Mouse (Mus musculus) embryonic fibroblast, embryonic 13.5 days (primary cell): ENCODE results near the gene Gpkow. TPM values are rescaled to one million over a fixed set of nuclear protein-coding genes. Genes with fewer than 3 reads are reported as not detected.
"Not testable (repeated sequence)": the region's sequence is repeated elsewhere in the genome, so short reads cannot be mapped to it uniquely, and the experiment has no call there.

ENCODE experiments used
- H3K27ac ChIP-seq: 2 replicates; pipeline ENCODE4 v1.5.1; 2012; ENCODE audit warnings: low read length, control low read depth, inconsistent platforms; ENCODE audit not compliant: insufficient read depth
- H3K4me1 ChIP-seq: 2 replicates; pipeline ENCODE4 v1.6.1; 2011; ENCODE audit warnings: low read length; ENCODE audit not compliant: control insufficient read depth, insufficient read depth
- H3K4me3 ChIP-seq: 2 replicates; pipeline ENCODE4 v1.5.1; 2011; ENCODE audit warnings: mild to moderate bottlenecking, control low read depth, low read length; ENCODE audit not compliant: insufficient read depth
- CTCF ChIP-seq: IDR thresholded peaks from 2 replicates; pipeline ENCODE4 v1.5.1; 2011; ENCODE audit warnings: mild to moderate bottlenecking, control low read depth, low read length, moderate library complexity, borderline replicate concordance; ENCODE audit not compliant: insufficient read depth
- POLR2A ChIP-seq: IDR thresholded peaks from 2 replicates; pipeline ENCODE4 v1.6.1; 2011; ENCODE audit warnings: low read depth, mild to moderate bottlenecking, control low read depth, low read length, moderate library complexity
- polyA plus RNA-seq: library from polyadenylated mRNA; stranded (reverse); fragments of >200 nt; gene quantifications from 2 replicates; pipeline ENCODE4 v1.2.4, GENCODE M21; 2011; ENCODE audit warnings: low read depth; ENCODE audit not compliant: missing spikeins, insufficient read length

The Gpkow gene
- polyA plus RNA-seq, 1 experiment, result 26.0 TPM

DNA sequence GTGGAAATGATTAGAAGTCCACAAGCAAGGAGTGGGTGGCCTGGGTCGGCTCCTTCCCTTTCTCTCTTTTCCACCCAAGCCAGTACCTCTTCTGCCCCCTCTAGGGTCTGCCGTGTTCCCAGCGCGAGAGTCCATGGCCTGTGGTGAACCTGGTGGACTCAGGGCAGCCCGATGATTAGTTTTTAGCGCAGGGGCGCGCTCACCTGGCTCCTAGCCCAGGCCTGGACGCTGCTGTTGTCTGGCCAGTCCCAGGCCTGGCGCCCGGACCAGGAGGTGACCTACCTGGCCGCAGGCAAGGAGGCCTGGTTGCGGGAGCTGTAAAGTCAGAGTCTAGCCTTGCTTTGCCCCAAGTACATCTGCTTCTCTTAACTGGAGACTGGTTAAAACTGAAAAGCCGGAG is 16.1 kb upstream of the Gpkow start, which contains the start of gene Magix:
Magix (minus strand) TSS at position 388 of the 400 bp plus-strand sequence.
- no peak within 1 kb of the TSS for H3K4me3 ChIP-seq
- no peak within 1 kb of the TSS for H3K27ac ChIP-seq
- no peak for TF ChIP-seq POLR2A
- no peak for TF ChIP-seq CTCF
- H3K4me1 ChIP-seq, result no peaks in the 10 kb centered on the region

DNA sequence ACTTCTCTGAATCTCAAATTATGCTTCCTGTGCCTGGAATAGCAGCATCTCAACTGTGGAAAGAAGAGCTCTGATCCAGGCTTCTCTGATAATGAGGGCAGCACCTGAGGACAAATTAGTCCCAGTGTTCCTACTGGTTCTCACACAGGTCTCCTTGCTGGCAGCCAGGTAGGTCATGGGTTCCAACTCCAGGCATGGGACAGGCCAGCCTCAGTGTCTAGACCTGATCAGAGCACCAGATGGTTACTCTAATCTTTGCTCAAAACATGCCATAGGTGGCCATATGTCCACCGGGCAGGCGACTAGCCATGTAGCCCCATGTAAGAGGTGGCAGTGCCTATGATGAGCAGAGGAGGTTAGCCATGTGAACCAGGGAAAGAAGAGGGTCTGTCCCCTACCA is 8.6 kb upstream of the Gpkow start:
- Histone ChIP-seq H3K27ac (no peak overlapping the region), H3K4me1 (no peaks in the 10 kb centered on the region), H3K4me3 (no peak overlapping the region)
- no peak for TF ChIP-seq POLR2A
- TF ChIP-seq CTCF, result no peak

DNA sequence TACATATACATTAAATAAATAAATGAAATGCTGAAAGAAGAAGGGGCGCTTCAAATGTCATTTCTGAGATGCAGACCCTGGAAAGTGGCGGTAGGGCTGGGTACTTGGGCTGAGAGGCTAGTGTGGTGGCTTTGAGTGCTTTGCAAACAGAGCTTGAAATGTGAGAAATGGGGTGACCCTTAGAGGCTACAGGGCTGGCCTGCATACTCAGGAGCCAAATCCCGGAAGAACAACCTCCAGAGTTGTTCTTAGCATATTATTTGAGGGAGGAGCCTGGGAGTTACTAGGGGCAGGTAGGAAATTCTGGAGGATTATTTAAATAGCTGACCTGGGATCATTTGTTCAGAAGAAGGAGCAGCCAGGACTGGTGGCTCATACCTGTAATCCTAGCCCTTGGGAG is 6.4 kb upstream of the Gpkow start:
- TF ChIP-seq POLR2A, result no peak
- TF ChIP-seq CTCF, result no peak
- Histone ChIP-seq H3K4me3 (no peak overlapping the region), H3K4me1 (no peaks in the 10 kb centered on the region), H3K27ac (no peak overlapping the region)

DNA sequence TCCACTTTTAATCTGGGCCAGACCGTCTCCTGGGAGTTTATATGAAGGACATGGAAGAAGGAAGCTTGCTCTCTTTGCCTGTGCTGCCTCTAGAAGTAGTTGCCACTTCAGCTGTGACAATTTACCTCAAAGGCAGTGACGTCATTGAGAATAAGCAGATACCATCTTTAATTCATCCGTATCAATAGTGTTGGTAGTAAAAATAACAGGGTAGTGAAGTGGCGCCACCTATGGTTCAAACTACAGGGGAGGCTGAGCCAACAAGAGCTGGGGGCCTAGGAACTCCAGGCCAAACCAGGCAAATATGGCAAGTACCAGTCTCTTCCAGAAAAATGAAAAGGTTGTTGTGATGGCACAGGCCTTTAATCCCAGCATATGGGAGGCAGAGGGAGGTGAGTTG is 4.1 kb upstream of the Gpkow start:
- Histone ChIP-seq H3K4me3 (no peak overlapping the region), H3K27ac (no peak overlapping the region), H3K4me1 (no peaks in the 10 kb centered on the region)
- TF ChIP-seq CTCF, result no peak
- TF ChIP-seq POLR2A, result no peak

DNA sequence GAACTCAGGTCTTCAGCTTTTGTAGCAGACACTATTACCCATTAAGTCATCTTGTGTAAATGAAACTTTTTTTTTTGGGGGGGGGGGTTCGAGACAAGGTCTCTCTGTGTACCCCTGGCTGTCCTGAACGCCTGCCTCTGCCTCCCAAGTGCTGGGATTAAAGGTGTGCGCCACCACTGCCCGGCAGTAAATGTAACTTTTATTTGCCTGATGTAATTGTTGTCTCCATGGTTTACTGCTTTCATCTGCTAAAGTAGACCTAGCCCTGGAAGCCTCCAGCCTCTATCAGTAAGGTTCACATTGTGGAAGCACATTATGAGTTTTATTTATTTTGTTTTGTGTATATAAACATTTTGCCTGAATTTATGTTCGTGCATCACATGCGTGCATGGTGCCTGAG is 411 bp upstream of the Gpkow start:
- Histone ChIP-seq H3K27ac (no peak overlapping the region), H3K4me1 (no peaks in the 10 kb centered on the region; the same call in 1 of the 2 replicates), H3K4me3 (no peak overlapping the region)
- TF ChIP-seq CTCF (no peak), POLR2A (no peak)

DNA sequence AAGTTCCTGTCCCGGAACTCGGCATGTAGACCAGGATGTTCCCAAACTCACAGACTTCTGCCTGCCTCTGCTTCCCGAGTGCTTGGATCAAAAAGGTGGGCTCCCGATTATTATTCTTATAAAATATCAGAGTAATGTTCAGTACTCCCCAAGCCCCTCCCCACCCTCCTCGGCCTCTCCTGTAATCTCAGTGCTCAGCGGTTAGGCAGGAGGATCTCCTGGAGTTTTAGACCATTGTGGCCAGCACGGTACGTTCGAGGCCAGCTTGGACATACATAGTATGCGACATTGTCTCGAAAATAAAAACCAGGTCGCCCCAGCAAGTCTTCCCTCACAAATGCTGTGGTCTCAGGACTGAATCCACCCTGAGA is 16.8 kb downstream of the Gpkow start:
- H3K4me3 ChIP-seq, result peak overlapping the region; percentile 56
- not testable (repeated sequence) for H3K27ac ChIP-seq, H3K4me1 ChIP-seq

DNA sequence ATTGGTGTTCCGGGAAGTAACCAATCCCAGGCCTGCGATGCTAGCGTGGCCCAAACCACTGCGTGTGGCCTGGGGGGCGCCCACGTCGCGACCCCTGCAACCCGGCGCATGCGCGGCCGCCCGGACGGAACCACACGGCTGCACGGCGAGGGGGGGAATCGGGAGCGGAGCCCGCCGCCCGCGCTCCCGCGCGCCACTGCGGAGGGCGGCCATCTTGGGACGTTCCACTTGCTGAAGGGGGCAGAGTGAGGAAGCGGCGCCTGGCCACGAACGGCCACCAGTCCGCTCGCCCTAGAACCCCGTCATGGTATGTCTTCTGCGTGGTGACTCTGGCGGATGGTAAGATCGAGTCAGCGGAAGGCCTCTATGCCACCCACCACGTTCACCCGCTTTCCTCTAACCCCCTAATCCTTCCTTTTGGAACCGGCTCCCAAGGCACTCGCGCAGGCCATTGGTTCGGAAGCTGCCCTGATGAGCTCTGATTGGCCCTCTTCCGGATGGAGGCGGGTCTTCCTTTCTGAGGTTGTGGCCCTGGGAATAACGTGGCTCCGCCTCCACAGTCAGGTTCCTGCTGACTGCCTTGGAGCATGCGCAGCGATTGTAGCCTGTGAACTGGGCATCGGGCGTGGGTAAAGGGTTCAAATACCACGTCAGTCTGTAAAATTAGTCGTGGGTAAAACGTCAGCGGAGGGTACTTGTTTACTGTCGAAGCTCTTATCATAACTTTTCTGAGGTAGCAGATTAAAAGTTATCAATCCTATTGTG is 17.4 kb downstream of the Gpkow start, which contains the start of gene Wdr45:
Wdr45 (plus strand) TSS at position 199 of the 765 bp plus-strand sequence.
- H3K4me1 ChIP-seq, H3K27ac ChIP-seq: not testable (repeated sequence)
- TF ChIP-seq POLR2A, result peak; percentile 58
- H3K4me3 ChIP-seq, result peak within 1 kb of the TSS; percentile 56

DNA sequence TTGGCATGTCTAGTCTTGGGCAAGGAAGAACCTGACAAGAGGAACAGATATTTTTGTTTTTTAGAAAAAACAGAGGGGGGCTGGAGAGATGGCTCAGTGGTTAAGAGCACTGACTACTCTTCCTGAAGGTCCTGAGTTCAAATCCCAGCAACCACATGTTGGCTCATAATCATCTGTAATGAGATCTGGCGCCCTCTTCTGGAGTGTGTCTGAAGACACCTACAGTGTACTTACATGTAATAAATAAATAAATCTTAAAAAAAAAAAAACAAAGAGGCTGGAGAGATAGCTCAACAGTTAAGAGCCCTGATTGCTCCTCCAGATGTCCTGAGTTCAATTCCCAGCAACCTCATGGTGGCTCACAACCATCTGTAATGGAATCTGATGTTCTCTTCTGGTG is 19.1 kb downstream of the Gpkow start:
- not testable (repeated sequence) for H3K4me1 ChIP-seq, H3K27ac ChIP-seq, H3K4me3 ChIP-seq

DNA sequence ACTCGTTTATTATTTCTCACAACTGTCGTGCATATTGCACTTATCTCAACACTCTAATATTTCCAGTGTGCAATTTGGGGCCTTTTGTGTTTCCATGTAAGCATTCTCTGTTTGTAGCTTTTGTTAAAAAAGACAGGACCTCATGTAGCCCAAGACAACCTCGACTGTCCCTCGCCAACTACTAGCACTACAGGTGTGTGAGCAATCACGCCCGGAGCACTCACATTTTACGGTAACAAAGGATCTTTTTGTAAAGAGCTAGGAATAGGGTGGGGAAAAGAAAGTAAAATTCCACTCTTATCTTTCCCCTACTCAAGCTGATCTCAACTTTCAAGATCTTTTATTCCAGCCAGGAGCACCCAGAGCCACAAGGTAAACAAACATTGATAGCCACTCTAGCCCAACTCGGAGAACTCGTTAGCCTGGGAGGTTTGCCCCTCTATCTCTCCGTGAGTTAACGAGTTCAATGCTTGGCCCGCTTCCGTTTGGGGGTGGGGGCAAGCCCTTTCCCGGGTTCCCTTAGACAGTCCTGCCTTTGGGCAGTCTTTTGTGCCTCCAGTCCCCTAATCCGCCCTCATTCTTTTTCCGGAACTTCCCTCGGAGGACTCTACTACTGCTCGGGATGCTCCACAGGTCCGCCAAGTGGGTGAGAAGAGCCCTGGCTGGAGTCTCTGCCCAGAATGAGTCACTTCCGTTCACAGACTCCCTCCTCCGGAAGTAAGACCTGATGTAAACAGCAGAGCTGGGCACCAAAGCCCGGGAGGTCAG is 24.8 kb downstream of the Gpkow start, which contains the start of gene Gm45208:
Gm45208 (plus strand) TSS at position 732 of the 768 bp plus-strand sequence.
- peak within 1 kb of the TSS; percentile 97 for H3K27ac ChIP-seq
- H3K4me1 ChIP-seq, result no peaks in the 10 kb centered on the region
- peak within 1 kb of the TSS; percentile 56 for H3K4me3 ChIP-seq
- no peak for TF ChIP-seq POLR2A
- no peak for TF ChIP-seq CTCF

DNA sequence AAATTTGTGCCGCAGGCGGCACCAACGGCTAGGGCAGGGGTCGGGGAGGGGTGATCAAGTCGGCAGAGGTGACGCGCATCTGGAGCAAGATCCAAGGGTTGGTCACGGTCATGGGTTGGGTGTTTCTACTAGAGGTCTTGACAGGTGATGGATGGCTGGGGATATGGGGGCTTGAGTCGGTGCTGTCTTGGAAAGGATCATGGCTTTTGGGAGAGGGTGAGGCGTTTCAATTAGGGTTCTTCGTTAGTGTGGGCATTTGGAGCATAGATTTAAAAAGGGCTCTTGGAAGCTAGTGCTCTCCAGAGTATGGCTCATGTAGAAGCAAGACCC is 25.3 kb downstream of the Gpkow start:
- TF ChIP-seq POLR2A (no peak), CTCF (no peak)
- Histone ChIP-seq H3K27ac (no peak overlapping the region; the same call in 1 of the 2 replicates), H3K4me1 (no peaks in the 10 kb centered on the region), H3K4me3 (peak overlapping the region; percentile 56)
